Mouse (Mus musculus) stomach, embryonic 14.5 days (tissue): ENCODE measurements around the gene Ldlrad2. TPM values are rescaled to one million over a fixed set of nuclear protein-coding genes. Genes with fewer than 3 reads are reported as not detected.
"Not testable (repeated sequence)": the region's sequence is repeated elsewhere in the genome, so short reads cannot be mapped to it uniquely, and the experiment has no call there.

Experiments used
- ATAC-seq: fragments of 200-750 bp; cut with Nextera tagmentation; 2 replicates; pipeline ENCODE4 v1.8.0; 2017; ENCODE audit warnings: low read depth, moderate TSS enrichment; ENCODE audit not compliant: insufficient number of reproducible peaks, insufficient read depth, low FRiP score
- H3K27ac ChIP-seq: fragments of 300-500 bp; sonication (generic); 2 replicates; pipeline ENCODE4 v1.5.1; 2014; ENCODE audit warnings: mild to moderate bottlenecking, low read length, moderate library complexity, mixed read lengths
- H3K27me3 ChIP-seq: fragments of 300-500 bp; sonication (generic); 2 replicates; pipeline ENCODE4 v1.6.1; 2014; ENCODE audit warnings: low read length, control low read depth, mixed read lengths; ENCODE audit not compliant: control insufficient read depth, insufficient read depth
- H3K36me3 ChIP-seq: fragments of 300-500 bp; sonication (generic); 2 replicates; pipeline ENCODE4 v1.6.1; 2014; ENCODE audit warnings: mild to moderate bottlenecking, control low read depth, low read length, moderate library complexity, mixed read lengths; ENCODE audit not compliant: control insufficient read depth, insufficient read depth
- H3K4me1 ChIP-seq: fragments of 300-500 bp; sonication (generic); 2 replicates; pipeline ENCODE4 v1.6.1; 2014; ENCODE audit warnings: low read length, control low read depth, mixed read lengths; ENCODE audit not compliant: control insufficient read depth, insufficient read depth
- H3K4me2 ChIP-seq: fragments of 300-500 bp; sonication (generic); replicated peaks from 2 replicates; pipeline ENCODE4 v1.6.1; 2014; ENCODE audit warnings: low read depth, low read length, control low read depth
- H3K4me3 ChIP-seq: fragments of 300-500 bp; sonication (generic); 2 replicates; pipeline ENCODE4 v1.5.1; 2014; ENCODE audit warnings: low read depth, low read length, control low read depth
- H3K9ac ChIP-seq: fragments of 300-500 bp; sonication (generic); replicated peaks from 2 replicates; pipeline ENCODE4 v1.6.1; 2014; ENCODE audit warnings: low read depth, mild to moderate bottlenecking, control low read depth, low read length, moderate library complexity, mixed read lengths
- H3K9me3 ChIP-seq: fragments of 300-500 bp; sonication (generic); 2 replicates; pipeline ENCODE4 v1.6.1; 2016; ENCODE audit warnings: low read depth, low read length, control low read depth; ENCODE audit not compliant: control insufficient read depth
- WGBS: fragments of 180-500 bp; shearing (Covaris S2); extraction: QIAGEN DNeasy Blood & Tissue Kit; methylation state at CpG from one replicate; pipeline ENCODE4 v1.1.7; 2014; 5-methylcytosine and 5-hydroxymethylcytosine counted together
- polyA plus RNA-seq: library from polyadenylated mRNA; unstranded; fragments of >200 nt; fragmentation: Nextera tagmentation; extraction: Ambion mirVana; gene quantifications from 2 replicates; pipeline ENCODE4 v1.2.1, GENCODE M21; 2014

The Ldlrad2 gene
- polyA plus RNA-seq, 1 experiment from 2014 or later, result not detected

- Histone ChIP-seq H3K27me3 (no peaks in the 10 kb centered on the region), H3K9ac (no peak overlapping the region), H3K4me3 (no peak overlapping the region), H3K4me1 (peaks cover 14% of the 10 kb centered on the region), H3K9me3 (no peaks in the 10 kb centered on the region), H3K36me3 (no peaks in the 10 kb centered on the region), H3K27ac (no peak overlapping the region), H3K4me2 (no peak overlapping the region)
- ATAC-seq, result no peak
- WGBS, result 93% methylated on average over 4 of the region's 4 CpGs
Measured at GRCm38 (mm10) chr4:137597098-137597630, 22.8 kb upstream of the Ldlrad2 start.

DNA sequence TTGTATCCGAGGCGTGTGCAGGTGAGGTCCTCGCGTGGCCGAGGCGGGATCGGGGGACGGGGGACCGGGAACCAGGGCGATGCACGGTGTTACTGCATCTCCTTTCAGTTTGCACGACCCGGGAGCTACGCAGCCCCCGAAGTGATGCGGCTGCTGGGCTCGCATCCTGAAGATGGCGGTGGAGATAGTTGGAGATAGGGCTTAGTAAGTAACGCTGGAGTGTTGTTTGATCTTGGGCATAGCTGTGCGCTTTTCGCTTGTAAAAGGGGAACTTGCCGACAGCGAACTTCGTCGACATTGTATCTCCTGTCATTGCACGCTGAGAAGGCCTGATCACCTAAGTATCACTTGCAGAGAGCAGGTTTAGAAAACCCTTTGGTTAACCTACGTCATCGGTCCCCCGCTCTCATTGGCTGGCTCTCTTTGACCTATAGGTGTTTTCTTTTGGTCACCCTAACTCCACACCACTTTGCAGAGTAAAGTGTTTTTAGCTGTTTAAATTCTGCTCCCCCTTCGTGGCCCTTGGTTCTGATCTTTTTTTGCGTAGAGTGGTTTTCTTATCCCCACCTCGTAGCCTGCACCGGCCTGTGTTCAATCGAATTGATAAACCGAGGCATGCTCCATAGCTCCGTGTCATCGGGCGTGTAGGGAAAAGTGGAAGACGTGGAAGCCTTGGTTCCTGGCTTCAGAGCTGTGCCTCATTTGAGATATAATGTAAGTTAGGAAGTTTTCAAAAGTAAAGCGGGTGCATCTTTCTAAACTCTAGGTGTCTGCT, 20.3 kb upstream of the Ldlrad2 start:
- peaks cover 14% of the 10 kb centered on the region for H3K4me1 ChIP-seq
- H3K9ac ChIP-seq, result peak overlapping the region; percentile 83
- H3K4me2 ChIP-seq, result peak overlapping the region; percentile 73
- H3K27me3 ChIP-seq, result no peaks in the 10 kb centered on the region
- WGBS, result 4% methylated on average over 40 of the region's 40 CpGs
- peak overlapping the region; percentile 94 for H3K4me3 ChIP-seq
- no peak for ATAC-seq
- no peaks in the 10 kb centered on the region for H3K36me3 ChIP-seq
- peak overlapping the region; percentile 98 for H3K27ac ChIP-seq
- no peaks in the 10 kb centered on the region for H3K9me3 ChIP-seq

DNA sequence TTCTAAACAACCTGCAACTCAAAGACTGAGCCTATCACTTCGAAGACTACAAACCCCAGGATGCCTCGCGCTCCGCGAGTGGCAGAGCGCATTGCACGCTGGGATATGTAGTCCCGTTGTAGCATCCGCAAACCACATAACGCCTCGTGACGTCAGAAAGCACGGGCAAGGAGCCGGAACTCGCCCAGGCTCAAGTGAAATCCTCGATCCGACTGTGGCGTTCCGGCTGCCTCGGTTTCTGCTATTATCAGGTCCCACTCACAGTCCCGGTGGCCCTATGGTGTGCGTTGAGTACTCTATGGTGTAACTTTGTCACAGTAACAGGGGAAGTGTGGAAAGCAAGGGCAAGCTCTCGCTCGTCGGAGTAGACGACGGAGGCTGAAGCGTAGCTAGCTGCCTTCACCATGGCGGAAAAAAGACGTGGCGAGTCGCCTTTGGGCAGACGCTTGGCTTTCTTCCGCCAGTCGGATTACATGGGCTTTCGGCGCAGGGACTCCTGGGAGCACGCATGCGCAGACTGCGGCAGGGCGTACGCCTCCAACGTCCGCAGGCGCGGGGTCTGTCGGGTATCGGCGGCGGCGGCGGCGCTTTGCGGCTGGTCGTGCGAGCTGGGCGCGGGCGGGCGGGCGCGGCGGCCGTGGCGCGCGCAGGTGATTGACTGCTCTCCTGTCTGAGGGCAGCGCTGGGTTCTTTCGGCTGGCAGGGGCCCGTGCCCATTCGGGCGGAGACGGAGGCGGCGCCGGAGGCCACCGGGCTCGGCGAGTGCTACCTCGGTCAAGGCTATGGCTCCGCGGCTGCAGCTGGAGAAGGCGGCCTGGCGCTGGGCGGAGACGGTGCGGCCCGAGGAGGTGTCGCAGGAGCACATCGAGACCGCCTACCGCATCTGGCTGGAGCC, 19.5 kb upstream of the Ldlrad2 start, which contains the start of gene Usp48:
Gene Usp48, plus strand, starts transcription at position 155 of the 895 bp plus-strand sequence.
- Histone ChIP-seq H3K4me2 (peak within 1 kb of the TSS; percentile 73), H3K27ac (peak within 1 kb of the TSS; percentile 98), H3K4me1 (peaks cover 14% of the 10 kb centered on the region), H3K36me3 (no peaks in the 10 kb centered on the region), H3K27me3 (no peaks in the 10 kb centered on the region), H3K9ac (peak within 1 kb of the TSS; percentile 83), H3K9me3 (no peaks in the 10 kb centered on the region), H3K4me3 (peak within 1 kb of the TSS; percentile 94)
- ATAC-seq, result peak; percentile 93
- under 1% methylated on average over 81 of the region's 92 CpGs for WGBS

GRCm38 (mm10) chr4:137590961-137591360, 16.6 kb upstream of the Ldlrad2 start:
- H3K4me3 ChIP-seq, result no peak overlapping the region
- H3K36me3 ChIP-seq, result no peaks in the 10 kb centered on the region
- H3K9ac ChIP-seq, result no peak overlapping the region
- no peak overlapping the region for H3K27ac ChIP-seq
- H3K27me3 ChIP-seq, result no peaks in the 10 kb centered on the region
- ATAC-seq, result no peak
- 84% methylated on average over 4 of the region's 4 CpGs for WGBS
- peaks cover 8% of the 10 kb centered on the region for H3K4me1 ChIP-seq
- no peaks in the 10 kb centered on the region for H3K9me3 ChIP-seq
- no peak overlapping the region for H3K4me2 ChIP-seq

DNA sequence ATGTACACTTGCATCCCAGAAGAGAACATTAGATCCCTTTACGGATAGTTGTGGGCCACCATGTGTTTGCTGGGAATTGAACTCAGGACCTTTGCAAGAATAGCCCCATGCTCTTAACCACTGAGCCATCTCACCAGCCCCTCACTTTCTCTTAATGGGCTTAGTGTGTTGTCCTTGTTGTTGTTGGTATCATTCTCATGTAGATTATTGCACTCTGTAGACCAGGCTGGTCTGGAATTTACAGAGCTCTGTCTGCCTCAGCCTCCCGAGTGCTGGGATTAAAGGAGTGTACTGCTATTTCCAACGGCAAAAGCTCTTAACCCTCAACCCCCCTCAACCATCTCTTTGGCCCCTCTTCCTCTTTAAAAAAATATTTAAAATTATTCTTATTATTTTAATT, 15.2 kb upstream of the Ldlrad2 start:
- no peaks in the 10 kb centered on the region for H3K4me1 ChIP-seq
- H3K27ac ChIP-seq, result no peak overlapping the region
- WGBS, result 89% methylated on average over 3 of the region's 3 CpGs
- no peak for ATAC-seq
- H3K4me2 ChIP-seq, result no peak overlapping the region
- no peaks in the 10 kb centered on the region for H3K27me3 ChIP-seq
- H3K4me3 ChIP-seq, result no peak overlapping the region
- H3K9me3 ChIP-seq, result no peaks in the 10 kb centered on the region
- no peak overlapping the region for H3K9ac ChIP-seq
- no peaks in the 10 kb centered on the region for H3K36me3 ChIP-seq

DNA sequence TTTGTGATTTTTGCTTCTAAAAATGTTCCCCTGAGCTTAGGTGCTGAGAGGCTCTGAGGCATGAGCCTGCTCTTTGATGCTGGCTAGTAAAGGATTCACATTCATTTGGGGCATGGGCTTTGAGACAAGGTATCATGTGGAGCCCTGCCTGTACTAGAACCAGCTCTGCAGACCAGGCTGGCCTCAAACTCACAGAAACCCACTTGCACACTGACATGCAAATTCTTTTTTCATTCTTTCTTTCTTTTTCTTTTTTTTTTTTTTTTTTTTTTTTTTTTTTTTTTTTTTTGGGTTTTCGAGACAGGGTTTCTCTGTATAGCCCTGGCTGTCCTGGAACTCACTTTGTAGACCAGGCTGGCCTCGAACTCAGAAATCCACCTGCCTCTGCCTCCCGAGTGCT, 14.7 kb upstream of the Ldlrad2 start:
- H3K27me3 ChIP-seq, ATAC-seq, H3K4me3 ChIP-seq, H3K4me1 ChIP-seq, H3K9me3 ChIP-seq, H3K27ac ChIP-seq, H3K36me3 ChIP-seq, H3K4me2 ChIP-seq, H3K9ac ChIP-seq: not testable (repeated sequence)
- 77% methylated on average over 2 of the region's 3 CpGs for WGBS

- Histone ChIP-seq H3K27me3 (no peaks in the 10 kb centered on the region), H3K4me1 (no peaks in the 10 kb centered on the region), H3K9me3 (no peaks in the 10 kb centered on the region), H3K36me3 (no peaks in the 10 kb centered on the region), H3K4me2 (no peak overlapping the region), H3K9ac (no peak overlapping the region), H3K27ac (no peak overlapping the region), H3K4me3 (no peak overlapping the region)
- ATAC-seq, result no peak
- WGBS, result 50% methylated on average over 2 of the region's 3 CpGs
Measured at GRCm38 (mm10) chr4:137581815-137582214, 7.4 kb upstream of the Ldlrad2 start.

GRCm38 (mm10) chr4:137580299-137580698, 5.9 kb upstream of the Ldlrad2 start:
- peak overlapping the region; percentile 33; the same call in 1 of the 2 replicates for H3K27ac ChIP-seq
- no peaks in the 10 kb centered on the region for H3K4me1 ChIP-seq
- no peaks in the 10 kb centered on the region for H3K9me3 ChIP-seq
- no peaks in the 10 kb centered on the region for H3K27me3 ChIP-seq
- H3K9ac ChIP-seq, result no peak overlapping the region
- 62% methylated on average over 2 of the region's 2 CpGs for WGBS
- H3K4me2 ChIP-seq, result no peak overlapping the region
- no peak overlapping the region for H3K4me3 ChIP-seq
- no peak for ATAC-seq
- H3K36me3 ChIP-seq, result no peaks in the 10 kb centered on the region
